Mouse (Mus musculus) midbrain, embryonic 14.5 days (tissue): ENCODE results near the gene Col13a1. TPM values are rescaled to one million over a fixed set of nuclear protein-coding genes. Genes with fewer than 3 reads are reported as not detected.

Source experiments
- ATAC-seq: fragments of 200-750 bp; cut with Nextera tagmentation; 2 replicates; pipeline ENCODE4 v1.8.0; 2017; ENCODE audit warnings: moderate number of reproducible peaks, moderate library complexity; ENCODE audit not compliant: low FRiP score, low TSS enrichment
- DNase-seq: peaks from one replicate; pipeline ENCODE4 v3.0.0-alpha.2; 2015
- H3K27ac ChIP-seq: fragments of 300-500 bp; sonication (generic); replicated peaks from 2 replicates; pipeline ENCODE4 v1.5.1; 2014; ENCODE audit warnings: mild to moderate bottlenecking, low read depth, low read length, moderate library complexity
- H3K27me3 ChIP-seq: fragments of 300-500 bp; sonication (generic); 2 replicates; pipeline ENCODE4 v1.6.1; 2014; ENCODE audit warnings: low read length, control low read depth, mixed read lengths; ENCODE audit not compliant: control insufficient read depth, insufficient read depth
- H3K36me3 ChIP-seq: fragments of 300-500 bp; sonication (generic); 2 replicates; pipeline ENCODE4 v1.6.1; 2014; ENCODE audit warnings: low read length, control low read depth; ENCODE audit not compliant: control insufficient read depth, insufficient read depth
- H3K4me1 ChIP-seq: fragments of 300-500 bp; sonication (generic); 2 replicates; pipeline ENCODE4 v1.6.1; 2014; ENCODE audit warnings: mild to moderate bottlenecking, antibody characterized with exemption, low read length, control low read depth; ENCODE audit not compliant: control insufficient read depth, insufficient read depth
- H3K4me2 ChIP-seq: fragments of 300-500 bp; sonication (generic); 2 replicates; pipeline ENCODE4 v1.6.1; 2014; ENCODE audit warnings: mild to moderate bottlenecking, low read length, moderate library complexity
- H3K4me3 ChIP-seq: fragments of 300-500 bp; sonication (generic); replicated peaks from 2 replicates; pipeline ENCODE4 v1.5.1; 2014; ENCODE audit warnings: low read depth, low read length
- H3K9ac ChIP-seq: fragments of 300-500 bp; sonication (generic); replicated peaks from 2 replicates; pipeline ENCODE4 v1.6.1; 2014; ENCODE audit warnings: mild to moderate bottlenecking, low read length, moderate library complexity
- H3K9me3 ChIP-seq: fragments of 300-500 bp; sonication (generic); 2 replicates; pipeline ENCODE4 v1.6.1; 2016; ENCODE audit warnings: low read length, control low read depth, mixed read lengths; ENCODE audit not compliant: control insufficient read depth
- WGBS: fragments of 180-500 bp; shearing (Covaris S2); extraction: QIAGEN DNeasy Blood & Tissue Kit; methylation state at CpG from one replicate; pipeline ENCODE4 v1.1.7; 2014; 5-methylcytosine and 5-hydroxymethylcytosine counted together
- polyA plus RNA-seq: library from polyadenylated mRNA; unstranded; fragments of >200 nt; fragmentation: Nextera tagmentation; extraction: Ambion mirVana; gene quantifications from 2 replicates; pipeline ENCODE4 v1.2.1, GENCODE M21; 2014

Gene Col13a1
- polyA plus RNA-seq, 1 experiment from 2014 or later, result 1.5 TPM

DNA sequence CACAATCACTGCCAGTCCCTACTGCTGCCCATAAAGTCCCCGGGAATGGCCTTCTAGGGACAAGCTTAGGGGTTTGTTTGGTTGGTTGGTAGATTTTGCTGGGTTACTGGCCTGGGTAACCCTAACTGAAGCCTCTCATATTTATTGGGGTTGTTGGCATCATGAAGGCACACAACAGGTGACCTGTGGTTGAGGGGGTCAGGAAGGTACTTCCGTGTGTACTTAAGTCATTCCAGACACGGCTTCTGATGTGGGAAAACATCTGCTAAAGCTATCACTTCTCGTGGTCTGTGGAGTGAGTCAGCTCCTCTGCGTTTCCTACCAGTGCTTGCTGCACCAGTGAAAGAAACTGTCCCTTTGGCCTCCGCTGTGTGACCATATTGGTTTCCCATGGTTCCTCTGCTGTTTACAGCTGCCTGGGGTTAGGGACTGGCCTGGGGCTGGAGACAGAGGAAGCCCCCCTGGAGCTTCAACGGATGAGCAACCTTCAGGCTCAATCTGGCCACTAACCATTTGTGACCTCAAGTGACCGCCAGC is 123.7 kb downstream of the Col13a1 start:
- no peaks in the 10 kb centered on the region for H3K27me3 ChIP-seq
- no peak overlapping the region for H3K9ac ChIP-seq
- H3K4me3 ChIP-seq, result no peak overlapping the region
- ATAC-seq, result no peak
- no peaks in the 10 kb centered on the region for H3K9me3 ChIP-seq
- WGBS, result 81% methylated on average over 8 of the region's 8 CpGs
- H3K27ac ChIP-seq, result no peak overlapping the region
- no peak overlapping the region for H3K4me2 ChIP-seq
- H3K4me1 ChIP-seq, result no peaks in the 10 kb centered on the region
- no peak for DNase-seq
- no peaks in the 10 kb centered on the region for H3K36me3 ChIP-seq

DNA sequence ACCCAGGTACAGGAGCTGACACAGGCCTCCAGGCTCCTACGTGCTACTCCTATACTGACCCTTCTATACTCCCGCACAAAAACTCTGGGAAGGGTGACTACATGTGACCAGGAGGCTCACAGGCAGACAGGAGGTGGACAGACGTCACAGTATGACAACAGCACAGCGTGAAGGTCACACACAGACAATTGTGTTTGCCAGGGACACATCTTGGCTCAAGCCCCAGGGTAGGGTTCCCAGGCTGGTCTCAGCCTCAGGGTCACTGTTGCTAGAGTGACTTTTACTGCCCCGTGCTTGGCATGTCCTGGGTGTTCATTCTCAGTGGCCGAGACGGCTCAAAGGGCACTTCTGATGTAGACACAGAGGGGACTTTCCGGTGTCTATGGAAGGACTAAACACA is 126.1 kb downstream of the Col13a1 start:
- no peak overlapping the region for H3K27ac ChIP-seq
- H3K4me2 ChIP-seq, result no peak overlapping the region
- no peak overlapping the region for H3K9ac ChIP-seq
- no peaks in the 10 kb centered on the region for H3K36me3 ChIP-seq
- H3K4me1 ChIP-seq, result no peaks in the 10 kb centered on the region
- H3K27me3 ChIP-seq, result no peaks in the 10 kb centered on the region
- DNase-seq (no peak), ATAC-seq (no peak)
- 79% methylated on average over 8 of the region's 8 CpGs for WGBS
- no peak overlapping the region for H3K4me3 ChIP-seq
- no peaks in the 10 kb centered on the region for H3K9me3 ChIP-seq

DNA sequence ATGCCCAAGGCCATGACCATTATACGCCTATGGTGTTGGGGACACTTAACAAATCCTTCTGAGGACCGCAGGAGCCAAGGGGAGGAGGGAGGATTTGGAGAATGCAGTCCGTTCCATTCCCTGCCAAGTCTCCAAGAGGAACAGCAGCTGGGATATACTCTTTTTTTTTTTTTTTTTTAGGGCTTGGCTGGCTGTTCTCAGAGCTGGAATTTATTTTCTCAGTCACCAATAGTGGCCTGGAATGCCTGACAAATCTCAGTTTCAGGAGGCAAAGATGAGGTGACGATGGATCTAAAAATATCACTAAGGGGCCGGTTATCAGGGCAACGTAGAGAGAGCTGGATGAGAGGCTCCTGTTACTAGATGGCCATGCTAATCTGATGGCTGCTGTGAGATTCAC is 130.4 kb downstream of the Col13a1 start:
- 95% methylated on average over 6 of the region's 6 CpGs for WGBS
- Histone ChIP-seq H3K9ac (no peak overlapping the region), H3K36me3 (no peaks in the 10 kb centered on the region), H3K27ac (no peak overlapping the region), H3K4me1 (no peaks in the 10 kb centered on the region), H3K4me2 (no peak overlapping the region), H3K4me3 (no peak overlapping the region), H3K27me3 (no peaks in the 10 kb centered on the region), H3K9me3 (no peaks in the 10 kb centered on the region)
- ATAC-seq (no peak), DNase-seq (no peak)

DNA sequence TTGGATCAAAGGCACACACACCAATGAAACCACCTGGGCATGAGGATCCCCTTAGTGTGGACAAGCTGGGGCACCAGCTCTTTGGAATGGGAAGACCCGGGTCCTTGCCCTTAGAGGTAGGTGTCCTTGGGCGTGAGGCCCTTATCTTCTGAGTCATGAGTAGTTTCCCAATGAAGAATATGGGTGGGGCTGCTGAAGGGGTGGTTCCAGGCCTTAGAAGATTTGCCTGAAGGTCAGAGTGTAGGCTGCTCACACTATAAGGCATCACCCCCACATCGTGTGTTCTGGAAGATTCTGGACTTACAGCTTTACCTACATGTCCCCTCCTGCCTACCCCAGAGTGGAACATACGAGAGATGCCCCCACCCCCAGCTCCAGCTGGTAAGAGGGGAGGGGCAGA is 133.4 kb downstream of the Col13a1 start:
- H3K27me3 ChIP-seq, result no peaks in the 10 kb centered on the region
- H3K9ac ChIP-seq, result no peak overlapping the region
- no peak overlapping the region for H3K4me3 ChIP-seq
- H3K4me2 ChIP-seq, result no peak overlapping the region
- no peak overlapping the region for H3K27ac ChIP-seq
- ATAC-seq (no peak), DNase-seq (no peak)
- no peaks in the 10 kb centered on the region for H3K36me3 ChIP-seq
- no peaks in the 10 kb centered on the region for H3K9me3 ChIP-seq
- no peaks in the 10 kb centered on the region for H3K4me1 ChIP-seq
- WGBS, result 77% methylated on average over 4 of the region's 4 CpGs

DNA sequence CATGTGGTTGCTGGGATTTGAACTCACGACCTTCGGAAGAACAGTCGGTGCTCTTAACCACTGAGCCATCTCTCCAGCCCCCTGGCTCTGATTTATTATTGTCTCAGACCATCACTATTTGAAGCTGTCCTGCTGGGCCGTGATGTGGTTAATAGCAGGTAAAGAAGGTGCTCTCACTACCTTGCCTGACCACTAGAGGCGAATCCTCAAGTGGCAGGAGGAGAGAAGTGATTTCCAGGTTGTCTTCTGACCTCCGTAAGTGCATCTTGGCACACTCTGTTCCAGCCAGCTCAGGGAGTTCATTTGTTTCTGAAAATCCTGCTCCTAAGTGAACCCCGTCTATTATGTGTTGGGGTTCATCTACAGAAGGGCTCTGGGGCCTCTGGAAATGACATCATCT is 134.4 kb downstream of the Col13a1 start:
- Histone ChIP-seq H3K27ac (no peak overlapping the region), H3K9me3 (no peaks in the 10 kb centered on the region), H3K4me3 (no peak overlapping the region), H3K27me3 (no peaks in the 10 kb centered on the region), H3K36me3 (no peaks in the 10 kb centered on the region), H3K4me1 (no peaks in the 10 kb centered on the region), H3K9ac (no peak overlapping the region), H3K4me2 (no peak overlapping the region)
- ATAC-seq, result no peak
- DNase-seq, result no peak
- 77% methylated on average over 7 of the region's 7 CpGs for WGBS

DNA sequence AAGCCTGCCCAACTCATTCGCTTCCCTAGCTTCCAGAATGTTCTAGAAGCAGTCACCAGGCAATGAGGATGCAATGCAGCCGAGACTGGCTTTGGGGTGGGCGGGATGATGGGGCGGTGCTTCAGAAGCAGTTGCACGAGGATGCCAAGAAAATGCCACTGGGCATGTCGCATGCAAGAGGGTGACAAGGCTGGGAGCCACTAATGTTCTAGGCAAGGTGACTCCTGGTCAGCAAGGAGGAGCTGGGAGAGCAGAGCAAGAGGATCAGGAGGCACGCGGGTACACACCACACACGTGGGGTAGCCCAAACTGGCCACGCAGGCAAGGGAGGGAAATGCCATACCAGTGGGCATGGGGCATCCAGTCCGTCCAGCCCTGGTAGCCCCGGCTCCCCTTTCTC is 136.6 kb downstream of the Col13a1 start:
- Histone ChIP-seq H3K27me3 (no peaks in the 10 kb centered on the region), H3K4me2 (no peak overlapping the region), H3K9ac (no peak overlapping the region), H3K4me1 (no peaks in the 10 kb centered on the region), H3K27ac (no peak overlapping the region), H3K4me3 (no peak overlapping the region), H3K36me3 (no peaks in the 10 kb centered on the region), H3K9me3 (no peaks in the 10 kb centered on the region)
- DNase-seq (no peak), ATAC-seq (no peak)
- 93% methylated on average over 12 of the region's 12 CpGs for WGBS

DNA sequence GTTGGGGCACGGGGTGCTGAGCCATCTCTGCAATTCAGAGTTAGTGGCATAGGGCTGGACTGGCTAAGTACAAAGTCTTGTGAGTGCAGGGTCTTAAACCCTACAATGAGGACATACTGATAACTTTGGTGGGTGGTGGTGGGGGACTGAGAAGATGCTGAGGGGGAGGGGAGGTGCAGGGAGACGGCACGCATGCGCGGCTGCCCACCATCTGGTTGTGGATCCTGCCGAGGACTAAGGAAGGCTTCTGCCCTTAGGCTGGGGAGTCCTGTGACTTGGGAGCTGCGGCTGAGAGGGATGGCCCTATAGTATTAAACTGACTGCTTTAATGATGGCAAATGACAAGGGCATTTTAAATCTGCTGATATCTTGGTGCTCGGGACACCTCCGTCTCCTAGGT is 139.6 kb downstream of the Col13a1 start:
- ATAC-seq (no peak), DNase-seq (peak; percentile 23)
- Histone ChIP-seq H3K4me2 (no peak overlapping the region), H3K4me1 (no peaks in the 10 kb centered on the region), H3K27ac (no peak overlapping the region), H3K4me3 (no peak overlapping the region), H3K9me3 (no peaks in the 10 kb centered on the region), H3K36me3 (no peaks in the 10 kb centered on the region), H3K27me3 (no peaks in the 10 kb centered on the region), H3K9ac (no peak overlapping the region)
- 71% methylated on average over 9 of the region's 9 CpGs for WGBS

DNA sequence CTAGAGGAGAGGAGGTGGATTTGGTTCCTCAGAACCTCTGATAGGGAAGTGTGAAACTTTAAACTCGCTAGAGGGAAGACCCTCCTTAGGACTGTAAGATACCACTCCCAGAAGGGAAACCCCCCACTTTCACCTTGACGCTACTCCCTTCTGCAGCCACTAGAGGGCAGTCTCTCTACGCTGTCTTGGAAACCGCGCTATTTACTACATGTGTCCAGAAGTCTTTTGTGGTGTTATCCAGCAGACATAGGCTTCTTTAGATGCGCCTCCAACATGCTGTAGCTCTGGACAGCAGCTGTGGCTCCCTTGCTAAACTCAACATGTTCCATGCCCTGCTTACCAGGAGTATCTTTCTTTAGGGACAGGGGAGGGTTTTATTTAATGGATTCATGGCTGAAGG is 140.1 kb downstream of the Col13a1 start:
- no peak overlapping the region for H3K4me3 ChIP-seq
- H3K4me2 ChIP-seq, result no peak overlapping the region
- H3K4me1 ChIP-seq, result no peaks in the 10 kb centered on the region
- DNase-seq (peak; percentile 91), ATAC-seq (peak; percentile 20; the same call in 1 of the 2 replicates)
- no peak overlapping the region for H3K27ac ChIP-seq
- no peaks in the 10 kb centered on the region for H3K27me3 ChIP-seq
- no peak overlapping the region for H3K9ac ChIP-seq
- H3K9me3 ChIP-seq, result no peaks in the 10 kb centered on the region
- 2% methylated on average over 6 of the region's 6 CpGs for WGBS
- H3K36me3 ChIP-seq, result no peaks in the 10 kb centered on the region

DNA sequence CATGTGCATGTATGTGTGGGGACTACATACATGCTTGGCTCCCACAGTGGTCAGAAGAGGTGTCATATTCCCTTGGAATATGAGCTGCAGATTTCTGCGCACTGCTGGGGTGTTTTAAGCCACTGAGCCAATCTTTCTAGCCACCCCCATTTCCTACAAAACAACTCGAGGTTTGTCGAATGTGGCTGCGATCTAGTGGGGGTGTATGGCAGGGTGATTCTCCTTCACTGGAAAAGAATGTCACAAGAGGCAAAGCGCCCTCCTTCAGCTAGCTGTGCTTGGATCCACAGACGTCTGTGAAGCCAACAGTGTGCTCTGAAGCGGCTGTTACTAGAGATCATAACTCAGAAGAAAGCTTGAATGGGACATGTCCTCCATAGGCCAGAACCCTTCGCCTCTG is 141.6 kb downstream of the Col13a1 start:
- Histone ChIP-seq H3K4me2 (no peak overlapping the region), H3K36me3 (no peaks in the 10 kb centered on the region), H3K27me3 (no peaks in the 10 kb centered on the region), H3K9me3 (no peaks in the 10 kb centered on the region), H3K4me1 (no peaks in the 10 kb centered on the region), H3K4me3 (no peak overlapping the region), H3K27ac (no peak overlapping the region), H3K9ac (no peak overlapping the region)
- 79% methylated on average over 8 of the region's 8 CpGs for WGBS
- DNase-seq (no peak), ATAC-seq (no peak)
